Mouse (Mus musculus) left cerebral cortex, adult 2 months (tissue): ENCODE data around the gene Zbtb21. TPM values are rescaled to one million over a fixed set of nuclear protein-coding genes. Genes with fewer than 3 reads are reported as not detected.
"Not testable (repeated sequence)": the region's sequence is repeated elsewhere in the genome, so short reads cannot be mapped to it uniquely, and the experiment has no call there.

Experiments
- DNase-seq, 2 experiments: peaks; one replicate each; pipeline ENCODE4 v3.0.0; 2021 to 2022; ENCODE audit warnings: low spot score in 2 of 2, mixed read lengths in 1 of 2; ENCODE audit errors: extremely low spot score in 1 of 2
- H3K27ac ChIP-seq: fragments of 200-600 bp; 2 replicates; pipeline ENCODE4 v1.8.1; 2022
- H3K4me3 ChIP-seq: fragments of 200-600 bp; 2 replicates; pipeline ENCODE4 v1.8.1; 2022
- CTCF ChIP-seq: fragments of 200-600 bp; IDR thresholded peaks from 2 replicates; pipeline ENCODE4 v1.8.1; 2022; ENCODE audit warnings: antibody characterized with exemption, mild to moderate bottlenecking, moderate library complexity
- intact Hi-C: fragments of 180-260 bp; cut with DNase I; formaldehyde crosslinking; loops from one replicate; pipeline ENCODE4 v1.15.1; 2025
- long read RNA-seq, 2 experiments: library from polyadenylated mRNA; stranded (forward); transcript quantifications; one replicate each; pipeline ENCODE4 v2.0.0; 2021; ENCODE audit warnings: borderline mapping rate in 2 of 2
- total RNA-seq, 2 experiments: library from RNA; stranded (reverse); gene quantifications; 2 replicates each; pipeline ENCODE4 v1.2.3; 2021

Gene Zbtb21
- total RNA-seq = 10 to 100 TPM; 30.8 to 31.5 TPM
- long read RNA-seq, experiment 1, full-length matches to known transcripts = 7 of 17 reads
- long read RNA-seq, experiment 1, partial matches to known transcripts = 0 of 17 reads
- long read RNA-seq, experiment 1, other reads (novel, unspliced or antisense) = 10 of 17 reads
- long read RNA-seq, experiment 2, full-length matches to known transcripts = 9 of 16 reads
- long read RNA-seq, experiment 2, partial matches to known transcripts = 1 of 16 reads
- long read RNA-seq, experiment 2, other reads (novel, unspliced or antisense) = 6 of 16 reads

DNA sequence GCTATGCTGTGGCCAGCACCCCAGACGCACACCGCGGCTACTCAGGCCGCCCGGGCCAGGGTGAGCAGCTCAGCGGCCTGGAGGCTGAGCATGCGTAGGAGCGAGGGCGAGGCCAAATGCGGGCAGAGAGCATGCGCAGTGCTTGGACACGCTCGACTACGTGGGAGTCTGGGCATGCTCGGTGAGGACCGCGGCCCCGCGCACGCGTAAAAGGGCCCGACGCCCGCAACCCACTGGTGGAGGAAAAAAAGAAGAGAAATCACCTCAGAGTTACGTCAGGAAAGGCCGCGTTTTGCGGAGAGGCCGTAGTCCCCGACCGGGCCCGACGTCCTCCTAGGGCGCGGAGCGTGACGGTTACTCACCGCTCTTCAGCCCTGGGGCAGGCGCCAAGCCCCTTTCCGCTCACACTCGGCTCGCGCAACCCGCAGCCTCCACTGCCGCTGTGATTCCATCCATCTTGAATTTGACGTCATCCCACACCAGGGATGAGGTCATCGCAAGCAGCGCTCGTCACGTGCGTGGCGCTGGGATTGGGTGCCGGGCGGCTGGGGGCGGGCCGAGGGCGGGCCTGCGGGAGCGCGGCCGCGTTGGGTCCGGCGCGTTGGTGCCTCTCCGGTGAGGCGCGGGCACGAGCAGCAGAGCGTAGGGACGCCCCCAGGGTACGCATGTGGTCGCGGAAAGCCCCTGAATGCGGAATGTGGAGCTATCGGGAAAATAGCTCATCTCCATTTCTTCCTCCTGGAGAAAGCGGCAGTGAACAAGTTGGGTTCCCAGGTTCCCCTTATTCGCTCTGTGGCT lies at the start of gene Zbtb21, which contains the start of gene C2cd2:
Gene Zbtb21, minus strand, starts transcription at position 472 of the 798 bp plus-strand sequence.
Gene C2cd2, minus strand, starts transcription at position 448 of the 798 bp plus-strand sequence.
- TF ChIP-seq CTCF = no peak
- DNase-seq = peak; percentile 97 to 98
- peak within 1 kb of the TSS; percentile 99 for H3K27ac ChIP-seq
- intact Hi-C loops = loop anchor here (1.0 to 2.0 kb wide), 4 partner anchors 34 to 118 kb away; partner anchors contain the start of genes B230307C23Rik and Prdm15
- peak within 1 kb of the TSS; percentile 80 for H3K4me3 ChIP-seq

DNA sequence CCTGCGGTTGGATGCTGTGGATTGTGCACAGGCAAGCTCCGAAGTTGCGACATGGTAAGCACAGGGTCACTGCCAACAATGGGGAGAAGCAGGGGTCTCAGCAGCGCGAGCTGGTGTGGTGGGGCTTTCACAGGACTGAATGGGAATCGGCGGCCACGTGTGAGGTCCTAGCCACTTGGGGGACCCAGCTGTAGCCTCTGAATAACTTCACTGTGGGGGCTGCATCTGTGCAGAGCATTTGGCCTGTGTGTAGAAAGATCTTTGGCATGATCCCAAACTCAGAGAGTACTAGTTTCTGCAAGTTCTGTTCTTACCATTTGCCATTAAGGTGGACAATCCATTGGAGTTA lies 34.9 kb upstream of the Zbtb21 start:
- Histone ChIP-seq H3K4me3 (peak overlapping the region; percentile 69), H3K27ac (peak overlapping the region; percentile 28)
- intact Hi-C loops = loop anchor here (2.0 kb wide), 1 partner anchor 35 kb away; the partner anchor contains the start of genes C2cd2 and Zbtb21
- not testable (repeated sequence) for DNase-seq

DNA sequence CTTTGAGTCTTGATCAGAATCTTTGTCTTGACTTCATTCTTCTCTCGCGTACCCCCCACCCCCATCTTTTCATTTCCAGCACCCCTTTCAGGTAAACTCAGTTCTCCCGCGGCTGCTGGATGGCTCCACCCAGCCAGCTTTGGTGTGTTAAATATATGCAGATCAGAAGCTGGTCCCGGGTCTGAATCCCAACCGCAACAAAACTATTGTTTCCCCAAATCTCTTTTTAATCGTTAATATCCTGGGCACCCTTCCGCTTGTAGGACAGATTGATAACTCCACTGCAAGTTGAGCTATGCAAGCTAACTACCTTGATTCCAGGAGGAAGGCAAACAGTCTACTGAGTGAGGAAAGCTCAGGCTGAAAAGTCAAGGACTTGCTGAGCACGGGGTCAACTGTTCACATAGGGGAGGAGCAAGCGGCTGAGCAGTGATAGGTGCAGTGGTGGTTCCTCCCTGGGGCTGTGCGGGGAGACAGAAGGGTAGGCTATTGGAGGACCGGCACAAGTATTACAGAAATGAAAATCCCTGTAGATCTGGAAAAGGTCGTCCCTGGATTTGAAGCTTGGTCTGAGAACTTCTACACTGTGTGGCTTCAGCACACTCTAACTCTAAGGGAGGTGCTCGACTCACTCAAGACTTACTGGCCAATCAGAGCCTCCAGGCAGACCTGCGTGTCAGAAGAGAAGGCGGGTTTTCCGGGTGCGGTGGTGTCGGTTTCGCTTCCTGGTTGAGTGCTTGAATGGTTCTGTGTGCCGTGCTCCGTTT lies 34.4 kb upstream of the Zbtb21 start, which contains the start of gene B230307C23Rik:
Gene B230307C23Rik, plus strand, starts transcription at position 700 of the 767 bp plus-strand sequence.
- peak; percentile 81 to 82 for DNase-seq
- intact Hi-C loops = loop anchor here (2.0 kb wide), 1 partner anchor 34 kb away; the partner anchor contains the start of genes C2cd2 and Zbtb21
- no peak for TF ChIP-seq CTCF
- Histone ChIP-seq H3K27ac (peak within 1 kb of the TSS; percentile 63), H3K4me3 (peak within 1 kb of the TSS; percentile 69)

DNA sequence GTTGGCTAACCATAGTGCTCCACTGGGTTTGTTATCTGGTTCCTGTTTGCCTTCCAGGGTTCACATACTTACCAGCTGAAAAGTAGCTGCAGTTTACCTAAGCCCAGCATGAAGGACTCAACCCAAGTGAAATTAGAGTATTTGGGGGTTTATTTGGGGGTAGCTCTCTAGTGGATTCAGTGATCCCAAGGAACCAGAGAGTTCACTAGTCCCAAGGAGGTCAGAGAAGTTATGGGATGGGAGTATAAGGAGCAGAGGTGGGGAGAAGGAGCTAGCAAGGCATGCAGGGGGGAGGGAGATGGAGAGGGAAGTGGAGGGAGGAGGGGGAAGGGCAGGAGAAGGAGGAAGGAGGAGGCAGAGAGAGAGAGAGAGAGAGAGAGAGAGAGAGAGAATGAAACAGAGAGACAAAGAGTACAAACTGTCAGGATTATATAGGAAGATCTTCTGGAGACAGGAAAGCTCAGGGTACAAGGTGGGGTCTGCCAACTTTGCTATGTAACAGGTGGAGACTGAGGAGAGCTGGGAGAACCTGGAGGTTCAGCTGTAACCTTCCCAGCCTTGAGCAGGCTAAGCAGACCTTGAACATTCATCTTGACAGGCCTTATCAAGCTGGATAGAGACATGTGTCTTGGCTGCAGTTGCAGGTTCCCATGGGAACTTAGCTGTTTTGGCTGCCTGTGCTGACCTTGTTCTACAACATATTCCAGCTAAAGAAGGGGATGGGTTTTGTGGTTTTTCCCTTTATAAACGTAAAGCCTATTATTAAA lies 33.6 kb upstream of the Zbtb21 start:
- DNase-seq = no peak
- intact Hi-C loops = loop anchor here (2.0 kb wide), 1 partner anchor 33 kb away; the partner anchor contains the start of genes C2cd2 and Zbtb21
- Histone ChIP-seq H3K4me3 (peak overlapping the region; percentile 69), H3K27ac (no peak overlapping the region)
- no peak for TF ChIP-seq CTCF

DNA sequence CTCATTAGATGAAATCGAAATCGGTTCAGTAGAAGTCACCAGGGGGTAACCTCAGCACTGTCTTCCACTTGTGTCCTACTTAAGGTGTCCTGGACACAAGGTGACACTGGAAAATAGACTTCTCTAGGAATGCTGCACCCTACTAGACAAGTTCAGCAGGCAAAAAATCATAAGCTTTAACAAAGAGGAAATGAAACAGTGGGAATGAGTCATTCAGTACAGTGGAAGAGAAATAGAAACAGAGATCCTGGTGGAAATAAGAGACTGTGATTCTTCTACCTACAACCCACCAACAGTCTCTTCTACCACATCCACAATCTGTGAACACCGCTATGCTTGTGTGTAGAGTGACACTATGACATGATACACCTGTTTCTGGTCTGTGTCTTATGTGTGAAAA lies 30.1 kb upstream of the Zbtb21 start:
- DNase-seq, H3K4me3 ChIP-seq, intact Hi-C loops, H3K27ac ChIP-seq: not testable (repeated sequence)

DNA sequence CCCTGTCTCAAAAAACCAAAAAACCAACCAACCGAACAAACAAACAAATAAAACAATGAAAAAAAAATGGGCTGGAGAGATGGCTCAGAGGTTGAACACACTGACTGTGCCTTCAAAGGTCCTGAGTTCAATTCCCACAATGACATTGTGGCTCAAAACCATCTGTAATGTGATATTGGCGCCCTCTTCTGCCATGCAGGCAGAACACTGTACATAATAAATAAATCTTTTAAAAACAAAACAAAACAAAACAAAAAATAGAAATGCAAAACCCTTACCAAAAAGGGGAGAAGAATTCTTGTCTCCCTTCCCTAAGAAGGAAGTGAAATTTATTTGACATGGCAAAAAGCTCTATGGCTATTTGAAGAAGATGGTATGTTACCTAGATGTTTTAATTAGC lies 29.1 kb upstream of the Zbtb21 start:
- no peak for DNase-seq
- Histone ChIP-seq H3K27ac (no peak overlapping the region), H3K4me3 (no peak overlapping the region)
- intact Hi-C loops = no loop called here
- TF ChIP-seq CTCF = peak; percentile 12

DNA sequence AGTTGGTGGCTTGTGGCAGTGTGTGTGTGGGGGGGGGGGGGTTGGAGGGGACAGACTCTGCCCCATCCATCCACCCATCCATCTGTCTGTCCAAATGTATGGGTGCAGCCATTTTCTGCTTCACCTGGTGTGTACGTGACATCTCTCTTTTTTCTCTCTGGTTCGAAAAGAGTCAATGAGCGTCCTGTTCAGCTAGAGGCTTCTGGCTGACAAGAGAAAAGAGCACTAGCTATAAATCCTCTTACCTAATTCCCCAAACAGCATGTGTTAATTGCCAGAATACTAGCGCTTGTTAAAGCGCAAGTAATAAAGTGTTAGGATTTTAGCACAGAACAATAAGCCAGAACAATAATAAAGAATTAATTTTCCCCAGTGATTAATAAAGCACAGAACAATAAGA lies 22.2 kb upstream of the Zbtb21 start:
- Histone ChIP-seq H3K4me3 (no peak overlapping the region), H3K27ac (no peak overlapping the region)
- no peak for DNase-seq
- intact Hi-C loops = no loop called here
- TF ChIP-seq CTCF = no peak

DNA sequence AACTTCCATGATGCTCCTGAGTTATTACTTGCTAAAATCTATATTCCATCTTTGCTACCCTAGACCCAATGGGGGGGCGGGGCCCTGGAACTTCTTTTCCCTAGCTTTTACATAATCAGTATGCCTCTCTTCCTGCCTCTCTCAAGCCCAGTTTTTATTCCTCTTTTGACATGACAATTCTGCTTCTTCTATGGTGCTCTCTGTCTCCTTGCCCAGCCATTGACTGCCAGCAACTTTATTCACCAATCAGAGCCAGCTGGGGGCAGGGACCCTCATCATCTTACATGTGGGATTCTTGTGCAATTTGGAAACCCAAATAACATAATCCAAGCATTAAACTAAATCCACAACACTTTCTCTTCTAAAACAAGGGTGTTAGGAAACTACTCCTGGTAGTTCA lies 18.9 kb upstream of the Zbtb21 start:
- intact Hi-C loops = no loop called here
- TF ChIP-seq CTCF = no peak

DNA sequence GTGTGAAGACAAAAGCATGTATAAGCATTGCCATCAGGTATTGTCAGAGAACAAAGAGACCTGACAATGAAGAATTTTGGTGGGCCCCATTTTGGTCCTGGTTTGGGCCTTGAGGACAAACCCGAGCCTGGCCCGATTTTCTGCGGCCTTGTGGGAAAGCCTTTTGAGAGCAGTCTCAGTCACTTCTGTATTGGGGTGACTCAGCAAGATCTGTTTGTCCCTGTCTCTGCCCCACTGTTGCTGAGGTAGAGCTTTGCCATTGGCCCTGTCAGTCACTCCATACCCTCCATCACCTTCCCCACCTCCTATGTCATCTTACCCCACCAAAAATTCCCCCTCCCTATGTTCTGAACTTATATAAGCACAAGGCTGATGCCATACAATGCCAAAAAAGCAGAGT lies 15.3 kb upstream of the Zbtb21 start:
- intact Hi-C loops = no loop called here
- no peak for DNase-seq
- Histone ChIP-seq H3K27ac (no peak overlapping the region), H3K4me3 (no peak overlapping the region)
- no peak for TF ChIP-seq CTCF

More for the DNA sequence above, 18.9 kb upstream of the Zbtb21 start:
- DNase-seq = no peak
- no peak overlapping the region for H3K27ac ChIP-seq
- H3K4me3 ChIP-seq = no peak overlapping the region

DNA sequence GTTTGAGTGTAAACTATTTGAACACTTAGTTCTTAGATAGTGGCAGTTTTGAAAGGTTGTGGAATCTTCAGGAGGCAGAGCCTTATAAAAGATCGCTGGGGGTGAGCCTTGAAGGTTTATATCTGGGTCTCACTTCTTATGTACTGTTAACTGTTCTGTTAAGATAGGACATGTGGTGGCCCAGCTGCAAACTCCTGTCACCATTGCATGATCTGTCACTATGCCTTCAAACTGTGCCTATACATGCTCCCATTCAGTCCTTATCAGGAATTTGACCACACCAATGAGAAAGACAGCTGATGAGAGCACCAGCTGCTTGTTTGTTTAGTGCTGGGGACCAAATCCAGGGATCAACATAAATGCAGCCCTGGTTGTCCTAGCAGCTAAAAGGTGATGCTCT lies 14.9 kb upstream of the Zbtb21 start:
- DNase-seq = no peak
- intact Hi-C loops = no loop called here
- Histone ChIP-seq H3K4me3 (no peak overlapping the region), H3K27ac (no peak overlapping the region)
- TF ChIP-seq CTCF = no peak

DNA sequence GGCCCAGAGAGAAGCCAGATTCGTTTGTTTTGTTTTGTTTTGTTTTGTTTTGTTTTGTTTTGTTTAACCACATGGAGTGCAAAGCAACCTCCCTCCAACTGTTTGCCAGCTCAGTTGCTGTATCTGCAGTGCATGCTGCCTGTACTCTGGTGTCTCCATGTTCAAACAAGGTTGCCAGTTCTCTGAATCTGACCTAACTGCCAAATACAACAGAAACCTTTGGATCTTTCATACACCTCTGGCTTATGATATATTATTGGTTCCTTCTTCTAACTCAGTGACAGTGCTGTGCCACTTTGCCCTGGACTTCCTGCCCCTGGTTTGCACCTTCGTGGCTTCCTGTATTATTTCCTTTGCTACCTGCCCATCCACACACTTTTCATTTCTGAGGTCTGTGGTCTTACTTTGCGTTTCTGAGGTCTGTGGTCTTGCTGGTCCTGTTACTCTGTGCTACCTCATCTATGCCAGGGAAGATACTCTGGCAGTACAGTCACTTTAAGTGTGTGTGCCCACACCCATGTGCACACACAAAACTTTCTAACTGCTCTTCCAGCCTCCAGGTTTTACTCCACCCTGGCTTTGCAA lies 1.6 kb upstream of the Zbtb21 start:
- no peak for TF ChIP-seq CTCF
- intact Hi-C loops = loop anchor here (2.0 kb wide), 3 partner anchors 33 to 117 kb away; partner anchors contain the start of genes B230307C23Rik and Prdm15
- Histone ChIP-seq H3K4me3 (no peak overlapping the region), H3K27ac (no peak overlapping the region)
- DNase-seq = no peak
